ENCODE assay signal across 13 mouse cellular contexts in the genomic region with DNA sequence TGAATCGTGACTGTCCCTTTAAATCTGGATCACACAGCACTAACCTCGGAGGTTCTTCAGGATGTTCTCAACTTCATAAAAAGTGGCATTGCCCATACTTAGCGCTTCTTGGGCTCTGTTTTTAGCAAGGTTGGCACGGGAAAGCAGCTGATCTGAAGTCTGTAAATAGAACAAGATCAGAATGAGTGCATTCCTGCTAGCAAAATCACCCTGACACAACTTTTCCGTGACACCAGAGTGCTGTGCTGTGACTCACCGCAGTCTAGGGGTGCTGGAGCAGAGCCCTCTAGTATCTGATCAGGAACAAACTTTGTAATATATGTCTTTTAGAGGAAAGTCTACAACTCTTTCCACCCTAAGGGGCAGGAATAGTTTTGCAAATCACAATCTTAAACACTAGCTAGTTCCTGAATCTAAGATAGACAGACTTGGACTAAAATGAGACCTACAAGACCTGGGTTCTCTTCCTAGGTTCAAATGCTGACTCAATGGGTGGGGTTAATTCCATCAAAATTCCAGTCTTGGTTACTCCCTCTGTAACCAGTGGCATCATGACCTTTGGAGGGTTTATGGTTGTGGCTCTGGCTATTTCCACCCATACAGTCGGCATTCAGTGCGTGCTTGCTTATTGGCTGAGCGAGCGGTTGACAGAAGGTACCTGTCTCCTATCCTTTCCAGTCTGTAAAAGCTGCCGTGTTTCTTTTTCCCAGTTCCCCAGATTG. TPM values are rescaled to one million over a fixed set of nuclear protein-coding genes. Genes with fewer than 3 reads are reported as not detected.
DNase-seq lines count a peak whose midpoint lies in the region; ATAC-seq and TF ChIP-seq lines count a peak whose summit lies in the region.
"Had no signal": no experiment of that assay in that cellular context is flagged by ENCODE, and none has a peak within 500 bp of the region (broad histone marks: within the 10 kb centered on the region; RNA-seq: fewer than 3 reads in every experiment).

No protein-coding gene starts in this region.

- no peak overlapping the region for H3K27ac ChIP-seq in midbrain, embryonic 11.5 days (ENCODE audit: low read depth, low read length)
- no peak overlapping the region for H3K27ac ChIP-seq in midbrain, embryonic 16.5 days (ENCODE audit: low read length)
- H3K27ac ChIP-seq in heart, postnatal 0 days (ENCODE audit: low read depth) = peak overlapping the region; percentile 87
- no peak overlapping the region for H3K27ac ChIP-seq in neural tube, embryonic 15.5 days (replicated peaks)
- H3K27ac ChIP-seq: neural tube, embryonic 13.5 days had no signal

- H3K9me3 ChIP-seq in midbrain, embryonic 11.5 days (ENCODE audit: control insufficient read depth, low read length) = no peaks in the 10 kb centered on the region
- no peaks in the 10 kb centered on the region for H3K9me3 ChIP-seq in midbrain, embryonic 16.5 days (replicated peaks; ENCODE audit: control insufficient read depth, low read length, poor library complexity, severe bottlenecking)
- no peaks in the 10 kb centered on the region for H3K9me3 ChIP-seq in heart, postnatal 0 days (replicated peaks; ENCODE audit: control insufficient read depth, low read length)
- H3K9me3 ChIP-seq in neural tube, embryonic 15.5 days (replicated peaks) = no peaks in the 10 kb centered on the region
- H3K9me3 ChIP-seq: G1E; neural tube, embryonic 13.5 days had no signal

- TF ChIP-seq EP300 in heart, postnatal 0 days (IDR thresholded peaks at IDR 0.05; ENCODE audit: low read depth) = peak; percentile 79

- no peak for TF ChIP-seq CTCF in heart, postnatal 0 days (IDR thresholded peaks at IDR 0.05; ENCODE audit: low read depth)

- no peak for ATAC-seq in midbrain, embryonic 11.5 days (ENCODE audit: low FRiP score)
- no peak for ATAC-seq in midbrain, embryonic 16.5 days
- peak; percentile 80 for ATAC-seq in heart, postnatal 0 days (ENCODE audit: insufficient read depth, low read depth)
- ATAC-seq in neural tube, embryonic 15.5 days (ENCODE audit: low FRiP score) = no peak
- ATAC-seq: liver, postnatal 0 days had no signal

- DNase-seq in midbrain, embryonic 11.5 days (ENCODE audit: low spot score, missing footprints) = peak; percentile 37
- DNase-seq in brain, adult 2 months (ENCODE audit: low read depth, low spot score) = peak; percentile 79
- peak; percentile 87 for DNase-seq in heart, postnatal 0 days (ENCODE audit: low spot score)
- DNase-seq in telencephalon, adult 2 months (ENCODE audit: low read depth, low spot score) = peak; percentile 44
- no peak for DNase-seq in ovary, postnatal 36 days (ENCODE audit: low spot score)
- DNase-seq in liver = no peak
- DNase-seq: cerebellum, postnatal 14 days; liver, postnatal 0 days; thymus, adult 18-20 months had no signal

- no peak overlapping the region for H3K9ac ChIP-seq in midbrain, embryonic 11.5 days (ENCODE audit: low read length)
- H3K9ac ChIP-seq in midbrain, embryonic 16.5 days (ENCODE audit: low read depth, low read length) = no peak overlapping the region
- no peak overlapping the region for H3K9ac ChIP-seq in heart, postnatal 0 days (replicated peaks; ENCODE audit: low read depth, low read length)
- no peak overlapping the region for H3K9ac ChIP-seq in neural tube, embryonic 15.5 days (replicated peaks)
- H3K9ac ChIP-seq: liver, postnatal 0 days; neural tube, embryonic 13.5 days had no signal

- WGBS in midbrain, embryonic 11.5 days = 88% methylated on average over 11 of the region's 11 CpGs
- 91% methylated on average over 11 of the region's 11 CpGs for WGBS in midbrain, embryonic 16.5 days
- WGBS in heart, postnatal 0 days = 45% methylated on average over 11 of the region's 11 CpGs
- 86% methylated on average over 11 of the region's 11 CpGs for WGBS in neural tube, embryonic 15.5 days

- no peak overlapping the region for H3K4me2 ChIP-seq in midbrain, embryonic 11.5 days
- no peak overlapping the region for H3K4me2 ChIP-seq in midbrain, embryonic 16.5 days (ENCODE audit: low read length)
- no peak overlapping the region for H3K4me2 ChIP-seq in heart, postnatal 0 days (ENCODE audit: low read depth, low read length)
- no peak overlapping the region for H3K4me2 ChIP-seq in neural tube, embryonic 15.5 days
- H3K4me2 ChIP-seq: neural tube, embryonic 13.5 days had no signal

- no peak overlapping the region for H3K4me3 ChIP-seq in midbrain, embryonic 11.5 days (ENCODE audit: low read depth, low read length)
- no peak overlapping the region for H3K4me3 ChIP-seq in midbrain, embryonic 16.5 days (ENCODE audit: low read depth, low read length)
- no peak overlapping the region for H3K4me3 ChIP-seq in heart, postnatal 0 days (ENCODE audit: low read depth, low read length)
- H3K4me3 ChIP-seq in neural tube, embryonic 15.5 days (replicated peaks) = no peak overlapping the region
- H3K4me3 ChIP-seq: neural tube, embryonic 13.5 days had no signal

- peaks cover 8% of the 10 kb centered on the region for H3K4me1 ChIP-seq in midbrain, embryonic 11.5 days (ENCODE audit: control insufficient read depth, insufficient read depth, low read length)
- no peaks in the 10 kb centered on the region for H3K4me1 ChIP-seq in midbrain, embryonic 16.5 days (ENCODE audit: control insufficient read depth, insufficient read depth, low read length)
- H3K4me1 ChIP-seq in heart, postnatal 0 days (ENCODE audit: control insufficient read depth, insufficient read depth) = peaks cover 43% of the 10 kb centered on the region
- H3K4me1 ChIP-seq in neural tube, embryonic 15.5 days = peaks cover 2% of the 10 kb centered on the region; the same call in 1 of the 2 replicates

- H3K36me3 ChIP-seq in midbrain, embryonic 11.5 days (ENCODE audit: control insufficient read depth, insufficient read depth, low read length) = no peaks in the 10 kb centered on the region
- no peaks in the 10 kb centered on the region for H3K36me3 ChIP-seq in midbrain, embryonic 16.5 days (ENCODE audit: control insufficient read depth, insufficient read depth, low read length)
- no peaks in the 10 kb centered on the region for H3K36me3 ChIP-seq in heart, postnatal 0 days (replicated peaks; ENCODE audit: control insufficient read depth, insufficient read depth, low read length)
- H3K36me3 ChIP-seq in neural tube, embryonic 15.5 days = no peaks in the 10 kb centered on the region
- H3K36me3 ChIP-seq: G1E; neural tube, embryonic 13.5 days had no signal

- no peaks in the 10 kb centered on the region for H3K27me3 ChIP-seq in midbrain, embryonic 11.5 days (ENCODE audit: control insufficient read depth, insufficient read depth, low read length)
- no peaks in the 10 kb centered on the region for H3K27me3 ChIP-seq in midbrain, embryonic 16.5 days (ENCODE audit: control insufficient read depth, insufficient read depth, low read depth, low read length)
- H3K27me3 ChIP-seq in heart, postnatal 0 days (ENCODE audit: control insufficient read depth, insufficient read depth, low read length) = no peaks in the 10 kb centered on the region
- H3K27me3 ChIP-seq in neural tube, embryonic 15.5 days (replicated peaks) = 0 out of 2 replicates have a peak, but pooled peaks cover 2% of the 10 kb centered on the region
- H3K27me3 ChIP-seq: neural tube, embryonic 13.5 days had no signal

RNA-seq across cellular contexts. Expression of a gene that starts 56.1 kb away (rescaled TPM):
- polyA plus RNA-seq in midbrain, embryonic 11.5 days (2014; fragmentation: Nextera tagmentation; extraction: Ambion mirVana) = 0.25 and 0.51 TPM in 2 replicates
- polyA plus RNA-seq in midbrain, embryonic 16.5 days (2015; fragmentation: Nextera tagmentation; extraction: Ambion mirVana) = 2.4 and 2.9 TPM in 2 replicates
- total RNA-seq in heart, postnatal 0 days (2014; rRNA removed; ENCODE audit: low replicate concordance) = 10.2 and 13.2 TPM in 2 replicates
- 4.1 and 6.0 TPM in 2 replicates for polyA plus RNA-seq in heart, postnatal 0 days (2015; fragmentation: Nextera tagmentation; extraction: Ambion mirVana)
- 1.6 and 3.9 TPM in 2 replicates for polyA plus RNA-seq in neural tube, embryonic 15.5 days (2015; fragmentation: Nextera tagmentation; extraction: Ambion mirVana)
- polyA plus RNA-seq: G1E had no signal

Comparison
In these comparisons a context has a peak if more than half of its experiments do, and no peak if none do; other contexts are left out.
1. DNase-seq: peak in midbrain, embryonic 11.5 days (single experiment), brain, adult 2 months (single experiment), heart, postnatal 0 days (single experiment) and telencephalon, adult 2 months (single experiment); none in ovary, postnatal 36 days (single experiment) and liver (single experiment).